Mouse (Mus musculus): ENCODE data around the gene Olfr901. TPM values are rescaled to one million over a fixed set of nuclear protein-coding genes. Genes with fewer than 3 reads are reported as not detected.

The Olfr901 gene
- polyA plus RNA-seq (2012; rRNA removed), result not detected in 2 replicates

GRCm38 (mm10) chr9:38429155-38429554, at the start of gene Olfr901:
Gene Olfr901, plus strand, starts transcription at chr9:38429455.

GRCm38 (mm10) chr9:38401398-38401797, 27.9 kb upstream of the Olfr901 start, which contains the start of gene Olfr147:
Gene Olfr147, plus strand, starts transcription at chr9:38401698.

GRCm38 (mm10) chr9:38447352-38447751, 18.1 kb downstream of the Olfr901 start, which contains the start of gene Olfr902:
Gene Olfr902, plus strand, starts transcription at chr9:38447652.

GRCm38 (mm10) chr9:38462844-38463243, 33.6 kb downstream of the Olfr901 start, which contains the start of gene Olfr904:
Gene Olfr904, plus strand, starts transcription at chr9:38463144.

GRCm38 (mm10) chr9:38470807-38471206, 41.6 kb downstream of the Olfr901 start, which contains the start of gene Olfr905:
Gene Olfr905, plus strand, starts transcription at chr9:38471107.

Other genes starting within 250 kb of the Olfr901 start
- gene Olfr891, start 248.6 kb upstream of the Olfr901 start, polyA plus RNA-seq (2012; rRNA removed), result not detected in 2 replicates
- not detected in 2 replicates for gene Olfr893, start 221.1 kb upstream of the Olfr901 start, polyA plus RNA-seq (2012; rRNA removed)
- gene Olfr894, start 211.4 kb upstream of the Olfr901 start, polyA plus RNA-seq (2012; rRNA removed), result not detected in 2 replicates
- not detected in 2 replicates for gene Olfr143, start 176.7 kb upstream of the Olfr901 start, polyA plus RNA-seq (2012; rRNA removed)
- gene Olfr895, start 161.6 kb upstream of the Olfr901 start, polyA plus RNA-seq (2012; rRNA removed), result not detected in 2 replicates
- gene Olfr896-ps1, start 138.3 kb upstream of the Olfr901 start, polyA plus RNA-seq (2012; rRNA removed), result not detected in 2 replicates
- gene Olfr25, start 100.4 kb upstream of the Olfr901 start, polyA plus RNA-seq (2012; rRNA removed), result not detected in 2 replicates
- not detected in 2 replicates for gene Olfr898, start 81.0 kb upstream of the Olfr901 start, polyA plus RNA-seq (2012; rRNA removed)
- not detected in 2 replicates for gene Olfr250, start 62.6 kb upstream of the Olfr901 start, polyA plus RNA-seq (2012; rRNA removed)
- not detected in 2 replicates for gene Olfr251, start 52.4 kb upstream of the Olfr901 start, polyA plus RNA-seq (2012; rRNA removed)
- not detected in 2 replicates for gene Olfr147, start 27.8 kb upstream of the Olfr901 start, polyA plus RNA-seq (2012; rRNA removed)
- gene Olfr902, start 18.2 kb downstream of the Olfr901 start, polyA plus RNA-seq (2012; rRNA removed), result not detected in 2 replicates
- gene Olfr904, start 33.7 kb downstream of the Olfr901 start, polyA plus RNA-seq (2012; rRNA removed), result not detected in 2 replicates
- not detected in 2 replicates for gene Olfr905, start 41.7 kb downstream of the Olfr901 start, polyA plus RNA-seq (2012; rRNA removed)
- gene Olfr906, start 57.6 kb downstream of the Olfr901 start, polyA plus RNA-seq (2012; rRNA removed), result not detected in 2 replicates
- gene Olfr907, start 66.3 kb downstream of the Olfr901 start, polyA plus RNA-seq (2012; rRNA removed), result not detected in 2 replicates
- not detected in 2 replicates for gene Olfr911-ps1, start 92.1 kb downstream of the Olfr901 start, polyA plus RNA-seq (2012; rRNA removed)
- not detected in 2 replicates for gene Olfr910, start 108.4 kb downstream of the Olfr901 start, polyA plus RNA-seq (2012; rRNA removed)
- not detected in 2 replicates for gene Olfr912, start 150.7 kb downstream of the Olfr901 start, polyA plus RNA-seq (2012; rRNA removed)
- gene Olfr913, start 163.3 kb downstream of the Olfr901 start, polyA plus RNA-seq (2012; rRNA removed), result not detected in 2 replicates
- gene Olfr914, start 175.6 kb downstream of the Olfr901 start, polyA plus RNA-seq (2012; rRNA removed), result not detected in 2 replicates
- gene Olfr916, start 230.4 kb downstream of the Olfr901 start, polyA plus RNA-seq (2012; rRNA removed), result not detected in 2 replicates
- not detected in 2 replicates for gene Olfr917, start 236.4 kb downstream of the Olfr901 start, polyA plus RNA-seq (2012; rRNA removed)
- gene Olfr918, start 245.1 kb downstream of the Olfr901 start, polyA plus RNA-seq (2012; rRNA removed), result not detected in 2 replicates

Measured in ovary, adult 2 months (tissue).